Mouse (Mus musculus) small intestine, adult 2 months (tissue): ENCODE results near the gene Dnaaf3.
"Not testable (repeated sequence)": the region's sequence is repeated elsewhere in the genome, so short reads cannot be mapped to it uniquely, and the experiment has no call there.

Source experiments
- CTCF ChIP-seq: fragments of 200-500 bp; IDR thresholded peaks from 2 replicates; pipeline ENCODE4 v1.5.1; 2012; ENCODE audit warnings: low read depth, mild to moderate bottlenecking, control low read depth, inconsistent platforms, low read length, moderate library complexity, mixed read lengths; ENCODE audit not compliant: insufficient replicate concordance, insufficient read length; ENCODE audit errors: extremely low read depth
- POLR2A ChIP-seq: fragments of 200-500 bp; IDR thresholded peaks from 2 replicates; pipeline ENCODE4 v1.6.1; 2012; ENCODE audit warnings: low read depth, mild to moderate bottlenecking, control low read depth, inconsistent platforms, low read length, moderate library complexity

GRCm38 (mm10) chr7:4572361-4572760, 40.1 kb upstream of the Dnaaf3 start:
- TF ChIP-seq CTCF, POLR2A: not testable (repeated sequence)
